10 mouse cellular contexts compared by ENCODE assay signal in genomic region chr5:9345038-9345617, GRCm38 (mm10).
A peak's percentile ranks its signal among the peaks of the same experiment; 100 is the strongest.
DNase-seq lines count a peak whose midpoint lies in the region; ATAC-seq and TF ChIP-seq lines count a peak whose summit lies in the region.
"Had no signal": no experiment of that assay in that cellular context is flagged by ENCODE, and none has a peak within 500 bp of the region (broad histone marks: within the 10 kb centered on the region; RNA-seq: fewer than 3 reads in every experiment).

No protein-coding gene starts in this region.

- H3K36me3 ChIP-seq in forebrain, embryonic 14.5 days (ENCODE audit: control insufficient read depth, insufficient read depth, low read length) = no peaks in the 10 kb centered on the region
- H3K36me3 ChIP-seq in midbrain, embryonic 14.5 days (ENCODE audit: control insufficient read depth, insufficient read depth, low read length) = no peaks in the 10 kb centered on the region

- peak; percentile 56 for DNase-seq in brain, embryonic 14.5 days (ENCODE audit: low read depth)
- DNase-seq in cerebellum, adult 2 months = peak; percentile 50 to 84
- DNase-seq in forebrain, embryonic 14.5 days (ENCODE audit: low spot score) = no peak
- peak; percentile 59 for DNase-seq in midbrain, embryonic 14.5 days
- DNase-seq in left cerebral cortex, postnatal 10 days (ENCODE audit: extremely low spot score in 1 of 2, low spot score in 2 of 2) = no peak
- no peak for DNase-seq in kidney, postnatal 14 days
- DNase-seq in left cerebral cortex, adult 2 months (ENCODE audit: extremely low spot score in 1 of 2, low spot score in 2 of 2) = no peak
- no peak for DNase-seq in adrenal gland, postnatal 36 days
- DNase-seq: kidney, postnatal 36 days; lung, postnatal 14 days had no signal

- TF ChIP-seq POLR2A in brain, embryonic 14.5 days (IDR thresholded peaks at IDR 0.05; ENCODE audit: borderline replicate concordance, extremely low read depth, insufficient read depth, insufficient read length, poor library complexity, severe bottlenecking) = no peak
- TF ChIP-seq POLR2A in cerebellum, adult 2 months (IDR thresholded peaks at IDR 0.05; ENCODE audit: borderline replicate concordance, insufficient read depth, low read length) = no peak

- no peak for TF ChIP-seq CTCF in brain, embryonic 14.5 days (IDR thresholded peaks at IDR 0.05; ENCODE audit: borderline replicate concordance, extremely low read depth, insufficient read depth, insufficient read length)
- TF ChIP-seq CTCF in cerebellum, adult 2 months (IDR thresholded peaks at IDR 0.05; ENCODE audit: borderline replicate concordance, insufficient read depth, low read depth, low read length) = no peak
- no peak for TF ChIP-seq CTCF in left cerebral cortex, adult 2 months (IDR thresholded peaks at IDR 0.05)

- WGBS in cerebellum, adult 2 months = 19% methylated on average over 10 of the region's 10 CpGs
- 77% methylated on average over 10 of the region's 10 CpGs for WGBS in forebrain, embryonic 14.5 days
- WGBS in midbrain, embryonic 14.5 days = 56% methylated on average over 10 of the region's 10 CpGs

- H3K27me3 ChIP-seq in cerebellum, adult 2 months (ENCODE audit: control insufficient read depth, insufficient read depth, low read length) = no peaks in the 10 kb centered on the region
- H3K27me3 ChIP-seq in forebrain, embryonic 14.5 days (replicated peaks; ENCODE audit: control insufficient read depth, insufficient read depth, low read length) = no peaks in the 10 kb centered on the region
- no peaks in the 10 kb centered on the region for H3K27me3 ChIP-seq in midbrain, embryonic 14.5 days (ENCODE audit: control insufficient read depth, insufficient read depth, low read length)

- no peaks in the 10 kb centered on the region for H3K9me3 ChIP-seq in forebrain, embryonic 14.5 days (replicated peaks; ENCODE audit: control insufficient read depth, low read length)
- H3K9me3 ChIP-seq in midbrain, embryonic 14.5 days (ENCODE audit: control insufficient read depth, low read length) = no peaks in the 10 kb centered on the region

- peak overlapping the region; percentile 66 for H3K27ac ChIP-seq in cerebellum, adult 2 months (ENCODE audit: insufficient read depth, low read length)
- peak overlapping the region; percentile 16; the same call in 1 of the 2 replicates for H3K27ac ChIP-seq in forebrain, embryonic 14.5 days (ENCODE audit: low read depth, low read length)
- H3K27ac ChIP-seq in midbrain, embryonic 14.5 days (replicated peaks; ENCODE audit: low read depth, low read length) = peak overlapping the region; percentile 75
- H3K27ac ChIP-seq in left cerebral cortex, adult 2 months = no peak overlapping the region

- intact Hi-C loops in left cerebral cortex, postnatal 10 days (cut with DNase I) = no loop called here
- intact Hi-C loops in left cerebral cortex, adult 2 months (cut with DNase I) = no loop called here

- H3K9ac ChIP-seq in forebrain, embryonic 14.5 days (ENCODE audit: low read length) = no peak overlapping the region
- H3K9ac ChIP-seq in midbrain, embryonic 14.5 days (replicated peaks; ENCODE audit: low read length) = no peak overlapping the region

- H3K4me1 ChIP-seq in cerebellum, adult 2 months (ENCODE audit: control insufficient read depth, insufficient read depth, low read length) = peaks cover 10% of the 10 kb centered on the region; the same call in 1 of the 2 replicates
- peaks cover 6% of the 10 kb centered on the region; the same call in 1 of the 2 replicates for H3K4me1 ChIP-seq in forebrain, embryonic 14.5 days (ENCODE audit: control insufficient read depth, insufficient read depth, low read length)
- peaks cover 18% of the 10 kb centered on the region for H3K4me1 ChIP-seq in midbrain, embryonic 14.5 days (ENCODE audit: control insufficient read depth, insufficient read depth, low read length)

- peak; percentile 57 for ATAC-seq in forebrain, embryonic 14.5 days
- ATAC-seq in midbrain, embryonic 14.5 days (ENCODE audit: low FRiP score, low TSS enrichment) = peak; percentile 56; the same call in 1 of the 2 replicates

- H3K4me2 ChIP-seq in forebrain, embryonic 14.5 days (ENCODE audit: low read length) = no peak overlapping the region
- 0 out of 2 replicates have a peak overlapping the region, but pooled peaks have one; percentile 4 for H3K4me2 ChIP-seq in midbrain, embryonic 14.5 days (ENCODE audit: low read length)

- no peak overlapping the region for H3K4me3 ChIP-seq in cerebellum, adult 2 months (replicated peaks; ENCODE audit: insufficient read depth, low read depth, low read length)
- no peak overlapping the region for H3K4me3 ChIP-seq in forebrain, embryonic 14.5 days (ENCODE audit: low read depth, low read length)
- H3K4me3 ChIP-seq in midbrain, embryonic 14.5 days (replicated peaks; ENCODE audit: low read depth, low read length) = no peak overlapping the region
- no peak overlapping the region for H3K4me3 ChIP-seq in left cerebral cortex, adult 2 months

Comparison
In these comparisons a context has a peak if more than half of its experiments do, and no peak if none do; other contexts are left out.
1. DNase-seq: peak in brain, embryonic 14.5 days (single experiment), cerebellum, adult 2 months (2 of 2) and midbrain, embryonic 14.5 days (single experiment); none in forebrain, embryonic 14.5 days (single experiment), left cerebral cortex, postnatal 10 days (0 of 2), kidney, postnatal 14 days (single experiment), left cerebral cortex, adult 2 months (0 of 2) and adrenal gland, postnatal 36 days (0 of 2).